Mouse (Mus musculus): Measurements from ENCODE around the gene Tmem268. TPM values are rescaled to one million over a fixed set of nuclear protein-coding genes. Genes with fewer than 3 reads are reported as not detected.

Tmem268 gene
- total RNA-seq, 2 experiments from 2014 or later = 7.1 to 8.4 TPM

DNA sequence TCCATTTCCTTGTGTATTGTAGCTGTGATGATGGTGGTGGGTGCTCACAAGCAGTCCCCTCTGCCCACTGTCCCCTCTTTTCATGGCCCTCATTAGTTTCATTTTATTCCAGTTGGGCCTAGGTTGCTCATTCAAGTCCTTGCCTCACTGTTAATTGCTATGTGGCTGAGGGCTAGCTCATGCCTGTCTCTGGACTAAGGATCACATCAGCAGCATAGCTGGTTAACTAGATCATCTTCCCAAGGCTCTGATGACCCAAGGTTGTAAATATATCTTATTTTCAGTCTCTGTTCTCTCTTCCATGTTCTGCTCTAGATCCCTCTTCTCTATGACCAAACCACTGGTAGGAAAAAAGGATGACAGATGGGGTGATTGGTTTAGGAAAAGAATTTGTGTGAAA lies 42.7 kb downstream of the Tmem268 start:
- DNase-seq = no peak

DNA sequence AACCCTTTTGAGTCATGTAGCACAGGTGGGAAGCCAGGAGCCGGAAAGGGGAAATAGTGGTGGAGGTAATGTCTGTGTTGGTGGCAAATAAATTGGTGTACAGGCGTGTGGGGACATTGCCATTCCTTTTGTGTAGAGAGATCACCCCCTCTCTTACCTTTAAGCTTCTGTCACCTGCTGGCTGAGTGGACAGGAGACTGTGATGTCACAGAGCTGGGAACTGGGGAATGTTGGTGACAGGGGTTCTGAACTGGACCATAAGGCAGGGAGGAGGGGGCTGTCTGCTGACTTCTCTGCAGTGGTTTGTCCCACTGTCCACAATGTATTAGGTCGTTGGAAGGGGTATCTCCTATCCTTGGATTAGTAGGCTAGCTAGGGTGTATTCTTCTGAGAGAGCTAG lies 46.4 kb downstream of the Tmem268 start, which contains the start of gene Gm11213:
Gene Gm11213 (minus strand): TSS at position 317 of the 400 bp plus-strand sequence.
- no peak for DNase-seq

- DNase-seq = no peak
Observed at GRCm38 (mm10) chr4:63605545-63605944, 47.0 kb downstream of the Tmem268 start.

DNA sequence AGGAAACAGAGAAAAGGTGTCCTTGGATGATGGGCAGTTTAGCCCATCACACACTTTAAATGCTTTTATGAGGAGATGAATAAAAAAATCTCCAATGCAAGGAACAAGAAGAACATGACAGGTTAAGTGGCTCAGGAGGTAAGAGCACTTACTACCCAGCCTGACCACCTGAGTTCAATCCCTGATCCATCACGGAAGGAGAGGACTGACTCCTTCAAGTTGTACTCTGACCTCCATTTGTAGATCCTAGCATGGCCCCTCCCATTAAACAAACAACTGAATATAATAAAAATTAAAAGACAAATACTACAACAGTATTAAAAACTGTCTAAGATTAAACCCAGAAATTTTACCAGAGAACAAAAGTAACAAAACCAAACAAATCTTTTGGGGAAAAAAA lies 47.4 kb downstream of the Tmem268 start:
- DNase-seq = no peak

- no peak for DNase-seq
Observed at GRCm38 (mm10) chr4:63608391-63608790, 49.8 kb downstream of the Tmem268 start.

DNA sequence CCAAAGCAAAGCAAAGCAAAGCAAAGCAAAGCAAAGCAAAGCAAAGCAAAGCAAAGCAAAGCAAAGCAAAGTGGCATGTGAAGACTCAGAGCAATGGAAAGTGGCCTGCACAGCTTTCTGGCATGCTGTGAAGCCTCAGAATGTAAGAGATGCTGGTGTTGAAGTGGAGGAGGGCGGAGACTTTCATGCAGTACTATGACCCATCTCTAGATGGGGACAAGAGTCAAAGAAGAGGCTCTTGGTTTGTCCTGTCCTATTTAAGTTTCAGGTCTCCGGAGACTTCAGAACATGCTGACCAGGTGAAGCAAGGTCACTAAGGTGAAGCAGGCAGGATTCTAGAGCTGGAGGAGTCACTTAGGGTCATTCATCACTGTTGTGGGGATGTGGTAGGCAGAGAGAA lies 63.3 kb downstream of the Tmem268 start:
- DNase-seq = no peak

DNA sequence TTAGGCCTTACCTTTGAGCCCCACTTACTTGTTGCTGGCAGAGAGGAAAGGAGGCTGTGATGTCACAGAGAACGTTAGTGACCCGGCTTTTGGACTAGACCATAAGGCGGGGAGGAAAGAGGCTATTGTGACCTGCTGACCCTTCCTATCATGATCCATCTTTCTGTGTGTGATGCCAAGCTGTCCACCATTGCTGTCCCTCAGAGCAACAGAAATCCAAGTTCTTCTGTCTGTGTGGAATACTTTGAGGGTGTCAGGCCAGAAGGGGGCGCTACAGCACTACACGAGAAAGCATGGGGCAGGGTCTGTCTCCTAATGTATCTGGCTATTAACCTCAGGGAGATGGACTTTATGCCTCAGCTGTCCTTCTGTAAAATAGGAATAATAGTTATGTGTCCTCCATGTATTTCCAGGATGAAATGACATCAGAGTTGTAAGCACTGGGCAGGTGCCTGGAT lies 63.8 kb downstream of the Tmem268 start, which contains the start of gene Tex48:
Gene Tex48 (minus strand): TSS at position 51 of the 458 bp plus-strand sequence.
- DNase-seq = no peak

- DNase-seq = no peak
Observed at GRCm38 (mm10) chr4:63625563-63626080, 67.0 kb downstream of the Tmem268 start.

- DNase-seq = no peak
Observed at GRCm38 (mm10) chr4:63627111-63627510, 68.5 kb downstream of the Tmem268 start.

DNA sequence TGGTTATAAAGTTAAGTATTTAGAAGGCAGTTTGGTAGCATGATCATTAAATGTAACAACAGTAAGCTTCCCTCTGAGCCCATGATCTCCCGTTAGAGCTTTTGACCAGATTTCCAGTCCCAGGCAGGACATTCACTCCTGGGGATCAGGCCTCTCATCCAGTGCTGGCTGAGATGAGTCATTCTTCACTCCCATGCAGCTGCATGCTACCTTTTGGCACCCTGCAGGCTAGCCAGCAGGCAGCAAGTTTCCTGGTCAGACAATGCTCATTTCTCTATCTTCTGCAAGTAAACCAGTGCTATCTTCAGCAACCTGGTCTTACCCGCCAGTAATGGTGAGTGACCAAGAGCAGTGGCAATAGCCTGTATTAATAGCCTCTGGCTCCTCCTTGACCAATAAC lies 74.6 kb downstream of the Tmem268 start:
- DNase-seq = no peak

Other genes starting within 250 kb of the Tmem268 start
- not detected for gene Orm1, start 214.2 kb upstream of the Tmem268 start, total RNA-seq (2021)
- not detected for gene Orm3, start 202.6 kb upstream of the Tmem268 start, total RNA-seq (2021)
- gene Orm2, start 196.3 kb upstream of the Tmem268 start, total RNA-seq (2021) = not detected
- 1 to 10 TPM; 2.8 to 3.0 TPM for gene Akna, start 155.4 kb upstream of the Tmem268 start, total RNA-seq (2021)
- gene Whrn, start 62.8 kb upstream of the Tmem268 start, total RNA-seq (2021) = 10 to 100 TPM; 18.8 to 22.3 TPM
- 100 to 1,000 TPM; 124 to 125 TPM for gene Atp6v1g1, start 14.0 kb upstream of the Tmem268 start, total RNA-seq (2021)
- not detected for gene Gm11213, start 46.5 kb downstream of the Tmem268 start, total RNA-seq (2021)
- gene Tex48, start 63.6 kb downstream of the Tmem268 start, total RNA-seq (2021) = not detected
- not detected for gene Gm11214, start 104.6 kb downstream of the Tmem268 start, total RNA-seq (2021)
- not detected for gene Tnfsf15, start 186.3 kb downstream of the Tmem268 start, total RNA-seq (2021)

Data from layer of hippocampus, postnatal 36 days (tissue).